Mouse (Mus musculus): Measurements from ENCODE around the gene Mylk3.

Mylk3 gene

GRCm38 (mm10) chr8:85386205-85386604 lies at the start of gene Mylk3:
Gene Mylk3 (minus strand): TSS chr8:85386345.
- in situ Hi-C loops (cut with MboI) = no loop called here

GRCm38 (mm10) chr8:85435736-85436135 lies 49.6 kb upstream of the Mylk3 start:
- in situ Hi-C loops (cut with MboI) = no loop called here

- in situ Hi-C loops (cut with MboI) = no loop called here
Measured at GRCm38 (mm10) chr8:85434817-85435216, 48.7 kb upstream of the Mylk3 start.

- in situ Hi-C loops (cut with MboI) = no loop called here
Measured at GRCm38 (mm10) chr8:85433017-85433393, 46.9 kb upstream of the Mylk3 start.

- in situ Hi-C loops (cut with MboI) = no loop called here
Measured at GRCm38 (mm10) chr8:85432168-85433016, 46.2 kb upstream of the Mylk3 start, which contains the start of gene 4921524J17Rik. Gene 4921524J17Rik (minus strand): TSS chr8:85432833.

GRCm38 (mm10) chr8:85431281-85432167 lies 45.4 kb upstream of the Mylk3 start:
- in situ Hi-C loops (cut with MboI) = no loop called here

- in situ Hi-C loops (cut with MboI) = no loop called here
Measured at GRCm38 (mm10) chr8:85430801-85431200, 44.7 kb upstream of the Mylk3 start.

- in situ Hi-C loops (cut with MboI) = no loop called here
Measured at GRCm38 (mm10) chr8:85429219-85429618, 43.1 kb upstream of the Mylk3 start.

GRCm38 (mm10) chr8:85427026-85427425 lies 40.9 kb upstream of the Mylk3 start:
- in situ Hi-C loops (cut with MboI) = no loop called here

- in situ Hi-C loops (cut with MboI) = no loop called here
Measured at GRCm38 (mm10) chr8:85421329-85421728, 35.2 kb upstream of the Mylk3 start.

GRCm38 (mm10) chr8:85408526-85408925 lies 22.4 kb upstream of the Mylk3 start:
- in situ Hi-C loops (cut with MboI) = no loop called here

- in situ Hi-C loops (cut with MboI) = no loop called here
Measured at GRCm38 (mm10) chr8:85408053-85408505, 21.9 kb upstream of the Mylk3 start.

- in situ Hi-C loops (cut with MboI) = no loop called here
Measured at GRCm38 (mm10) chr8:85405961-85406360, 19.8 kb upstream of the Mylk3 start.

GRCm38 (mm10) chr8:85405418-85405817 lies 19.3 kb upstream of the Mylk3 start:
- in situ Hi-C loops (cut with MboI) = no loop called here

GRCm38 (mm10) chr8:85398548-85398947 lies 12.4 kb upstream of the Mylk3 start:
- in situ Hi-C loops (cut with MboI) = no loop called here

GRCm38 (mm10) chr8:85397508-85397907 lies 11.4 kb upstream of the Mylk3 start:
- in situ Hi-C loops (cut with MboI) = no loop called here

- in situ Hi-C loops (cut with MboI) = no loop called here
Measured at GRCm38 (mm10) chr8:85396432-85397079, 10.4 kb upstream of the Mylk3 start.

GRCm38 (mm10) chr8:85395681-85396431 lies 9.7 kb upstream of the Mylk3 start:
- in situ Hi-C loops (cut with MboI) = no loop called here

- in situ Hi-C loops (cut with MboI) = no loop called here
Measured at GRCm38 (mm10) chr8:85395017-85395416, 8.9 kb upstream of the Mylk3 start.

GRCm38 (mm10) chr8:85393199-85393598 lies 7.1 kb upstream of the Mylk3 start:
- in situ Hi-C loops (cut with MboI) = no loop called here

GRCm38 (mm10) chr8:85391438-85391837 lies 5.3 kb upstream of the Mylk3 start:
- in situ Hi-C loops (cut with MboI) = no loop called here

All from mature B cell (primary cell).